Mouse (Mus musculus) ES-CJ7 (cell line): Measurements from ENCODE around the gene Kcna6.

Source experiments
- DNase-seq: peaks from one replicate; pipeline ENCODE4 v3.0.0; 2011; ENCODE audit warnings: low read depth, low spot score

Kcna6 gene

GRCm38 (mm10) chr6:126740211-126741142, at the start of gene Kcna6:
Gene Kcna6 (minus strand): TSS chr6:126740674.
- peak; percentile 32 for DNase-seq

- DNase-seq, result peak; percentile 21
Observed at GRCm38 (mm10) chr6:126788863-126789262, 48.4 kb upstream of the Kcna6 start.

GRCm38 (mm10) chr6:126784206-126784605, 43.7 kb upstream of the Kcna6 start:
- DNase-seq, result no peak

GRCm38 (mm10) chr6:126783651-126784066, 43.2 kb upstream of the Kcna6 start:
- DNase-seq, result no peak

- DNase-seq, result no peak
Observed at GRCm38 (mm10) chr6:126783056-126783455, 42.6 kb upstream of the Kcna6 start.

GRCm38 (mm10) chr6:126777889-126778288, 37.4 kb upstream of the Kcna6 start:
- DNase-seq, result no peak

GRCm38 (mm10) chr6:126773873-126774272, 33.4 kb upstream of the Kcna6 start:
- DNase-seq, result no peak

- DNase-seq, result no peak
Observed at GRCm38 (mm10) chr6:126772326-126772725, 31.9 kb upstream of the Kcna6 start.

- DNase-seq, result no peak
Observed at GRCm38 (mm10) chr6:126770146-126770731, 29.8 kb upstream of the Kcna6 start.

GRCm38 (mm10) chr6:126768957-126769665, 28.6 kb upstream of the Kcna6 start:
- no peak for DNase-seq

- no peak for DNase-seq
Observed at GRCm38 (mm10) chr6:126767610-126768532, 27.4 kb upstream of the Kcna6 start.

GRCm38 (mm10) chr6:126766552-126766951, 26.1 kb upstream of the Kcna6 start:
- peak; percentile 14 for DNase-seq

GRCm38 (mm10) chr6:126764563-126765091, 24.2 kb upstream of the Kcna6 start:
- DNase-seq, result no peak

GRCm38 (mm10) chr6:126761362-126761761, 20.9 kb upstream of the Kcna6 start:
- no peak for DNase-seq

- no peak for DNase-seq
Observed at GRCm38 (mm10) chr6:126755729-126756411, 15.4 kb upstream of the Kcna6 start.

GRCm38 (mm10) chr6:126752520-126752919, 12.0 kb upstream of the Kcna6 start:
- DNase-seq, result peak; percentile 14

GRCm38 (mm10) chr6:126745888-126746287, 5.4 kb upstream of the Kcna6 start:
- no peak for DNase-seq

GRCm38 (mm10) chr6:126742610-126743009, 2.1 kb upstream of the Kcna6 start:
- no peak for DNase-seq

GRCm38 (mm10) chr6:126739326-126740210, 906 bp downstream of the Kcna6 start:
- DNase-seq, result peak; percentile 23
